Mouse (Mus musculus): Measurements from ENCODE around the gene Lrrc36. TPM values are rescaled to one million over a fixed set of nuclear protein-coding genes. Genes with fewer than 3 reads are reported as not detected.

The Lrrc36 gene
- polyA plus RNA-seq, 1 experiment from 2014 or later: 0.44 TPM

- Histone ChIP-seq H3K27me3 (replicated peaks; ENCODE audit: control insufficient read depth, insufficient read depth, low read length) (no peaks in the 10 kb centered on the region), H3K9me3 (ENCODE audit: control insufficient read depth, low read length) (no peaks in the 10 kb centered on the region), H3K36me3 (ENCODE audit: control insufficient read depth, insufficient read depth, low read length) (no peaks in the 10 kb centered on the region), H3K4me3 (ENCODE audit: low read length) (no peak overlapping the region), H3K27ac (ENCODE audit: low read depth, low read length) (no peak overlapping the region), H3K4me2 (ENCODE audit: low read length) (no peak overlapping the region), H3K9ac (ENCODE audit: low read depth, low read length) (no peak overlapping the region), H3K4me1 (ENCODE audit: control insufficient read depth, insufficient read depth, low read depth, low read length) (no peaks in the 10 kb centered on the region; the same call in 1 of the 2 replicates)
- no peak for ATAC-seq
- WGBS: 67% methylated on average over 6 of the region's 6 CpGs
Measured at GRCm38 (mm10) chr8:105481453-105481852, 68.1 kb downstream of the Lrrc36 start.

- Histone ChIP-seq H3K4me1 (ENCODE audit: control insufficient read depth, insufficient read depth, low read depth, low read length) (no peaks in the 10 kb centered on the region; the same call in 1 of the 2 replicates), H3K9ac (ENCODE audit: low read depth, low read length) (no peak overlapping the region), H3K36me3 (ENCODE audit: control insufficient read depth, insufficient read depth, low read length) (no peaks in the 10 kb centered on the region), H3K4me3 (ENCODE audit: low read length) (no peak overlapping the region), H3K27me3 (replicated peaks; ENCODE audit: control insufficient read depth, insufficient read depth, low read length) (no peaks in the 10 kb centered on the region), H3K4me2 (ENCODE audit: low read length) (no peak overlapping the region), H3K27ac (ENCODE audit: low read depth, low read length) (no peak overlapping the region), H3K9me3 (ENCODE audit: control insufficient read depth, low read length) (no peaks in the 10 kb centered on the region)
- no peak for ATAC-seq
- 87% methylated on average over 8 of the region's 8 CpGs for WGBS
Measured at GRCm38 (mm10) chr8:105482123-105482522, 68.8 kb downstream of the Lrrc36 start.

GRCm38 (mm10) chr8:105483212-105484029 is 70.0 kb downstream of the Lrrc36 start:
- no peak overlapping the region for H3K9ac ChIP-seq (ENCODE audit: low read depth, low read length)
- ATAC-seq: peak; percentile 56; the same call in 1 of the 2 replicates
- WGBS: 37% methylated on average over 14 of the region's 14 CpGs
- no peaks in the 10 kb centered on the region for H3K4me1 ChIP-seq (ENCODE audit: control insufficient read depth, insufficient read depth, low read depth, low read length)
- no peaks in the 10 kb centered on the region for H3K36me3 ChIP-seq (ENCODE audit: control insufficient read depth, insufficient read depth, low read length)
- H3K27me3 ChIP-seq (replicated peaks; ENCODE audit: control insufficient read depth, insufficient read depth, low read length): no peaks in the 10 kb centered on the region
- H3K4me3 ChIP-seq (ENCODE audit: low read length): no peak overlapping the region
- no peak overlapping the region for H3K4me2 ChIP-seq (ENCODE audit: low read length)
- H3K9me3 ChIP-seq (ENCODE audit: control insufficient read depth, low read length): no peaks in the 10 kb centered on the region
- no peak overlapping the region for H3K27ac ChIP-seq (ENCODE audit: low read depth, low read length)

- Histone ChIP-seq H3K36me3 (ENCODE audit: control insufficient read depth, insufficient read depth, low read length) (no peaks in the 10 kb centered on the region), H3K27me3 (replicated peaks; ENCODE audit: control insufficient read depth, insufficient read depth, low read length) (no peaks in the 10 kb centered on the region), H3K27ac (ENCODE audit: low read depth, low read length) (no peak overlapping the region), H3K9me3 (ENCODE audit: control insufficient read depth, low read length) (no peaks in the 10 kb centered on the region), H3K4me3 (ENCODE audit: low read length) (no peak overlapping the region), H3K4me1 (ENCODE audit: control insufficient read depth, insufficient read depth, low read depth, low read length) (no peaks in the 10 kb centered on the region), H3K4me2 (ENCODE audit: low read length) (no peak overlapping the region), H3K9ac (ENCODE audit: low read depth, low read length) (no peak overlapping the region)
- ATAC-seq: no peak
- WGBS: 45% methylated on average over 3 of the region's 3 CpGs
Measured at GRCm38 (mm10) chr8:105484030-105484368, 70.6 kb downstream of the Lrrc36 start.

GRCm38 (mm10) chr8:105484392-105484791 is 71.0 kb downstream of the Lrrc36 start:
- H3K4me3 ChIP-seq (ENCODE audit: low read length): no peak overlapping the region
- no peaks in the 10 kb centered on the region for H3K4me1 ChIP-seq (ENCODE audit: control insufficient read depth, insufficient read depth, low read depth, low read length)
- WGBS: 9% methylated on average over 2 of the region's 2 CpGs
- no peak overlapping the region for H3K4me2 ChIP-seq (ENCODE audit: low read length)
- no peak for ATAC-seq
- no peak overlapping the region for H3K27ac ChIP-seq (ENCODE audit: low read depth, low read length)
- H3K27me3 ChIP-seq (replicated peaks; ENCODE audit: control insufficient read depth, insufficient read depth, low read length): no peaks in the 10 kb centered on the region
- H3K9ac ChIP-seq (ENCODE audit: low read depth, low read length): no peak overlapping the region
- no peaks in the 10 kb centered on the region for H3K36me3 ChIP-seq (ENCODE audit: control insufficient read depth, insufficient read depth, low read length)
- no peaks in the 10 kb centered on the region for H3K9me3 ChIP-seq (ENCODE audit: control insufficient read depth, low read length)

GRCm38 (mm10) chr8:105488082-105488481 is 74.7 kb downstream of the Lrrc36 start:
- no peak for ATAC-seq
- Histone ChIP-seq H3K27me3 (replicated peaks; ENCODE audit: control insufficient read depth, insufficient read depth, low read length) (no peaks in the 10 kb centered on the region), H3K9me3 (ENCODE audit: control insufficient read depth, low read length) (no peaks in the 10 kb centered on the region), H3K27ac (ENCODE audit: low read depth, low read length) (no peak overlapping the region), H3K4me3 (ENCODE audit: low read length) (no peak overlapping the region), H3K4me1 (ENCODE audit: control insufficient read depth, insufficient read depth, low read depth, low read length) (no peaks in the 10 kb centered on the region), H3K9ac (ENCODE audit: low read depth, low read length) (no peak overlapping the region), H3K4me2 (ENCODE audit: low read length) (no peak overlapping the region), H3K36me3 (ENCODE audit: control insufficient read depth, insufficient read depth, low read length) (no peaks in the 10 kb centered on the region)
- WGBS: 79% methylated on average over 3 of the region's 3 CpGs

- H3K9me3 ChIP-seq (ENCODE audit: control insufficient read depth, low read length): no peaks in the 10 kb centered on the region
- 45% methylated on average over 1 of the region's 1 CpGs for WGBS
Measured at GRCm38 (mm10) chr8:105489281-105489680, 75.9 kb downstream of the Lrrc36 start.

GRCm38 (mm10) chr8:105493495-105493894 is 80.1 kb downstream of the Lrrc36 start:
- WGBS: 60% methylated on average over 3 of the region's 3 CpGs
- Histone ChIP-seq H3K4me2 (ENCODE audit: low read length) (no peak overlapping the region), H3K9ac (ENCODE audit: low read depth, low read length) (no peak overlapping the region), H3K4me3 (ENCODE audit: low read length) (no peak overlapping the region), H3K9me3 (ENCODE audit: control insufficient read depth, low read length) (no peaks in the 10 kb centered on the region), H3K27me3 (replicated peaks; ENCODE audit: control insufficient read depth, insufficient read depth, low read length) (no peaks in the 10 kb centered on the region), H3K36me3 (ENCODE audit: control insufficient read depth, insufficient read depth, low read length) (no peaks in the 10 kb centered on the region), H3K4me1 (ENCODE audit: control insufficient read depth, insufficient read depth, low read depth, low read length) (peaks cover 17% of the 10 kb centered on the region), H3K27ac (ENCODE audit: low read depth, low read length) (no peak overlapping the region)
- ATAC-seq: no peak

More at GRCm38 (mm10) chr8:105489281-105489680, 75.9 kb downstream of the Lrrc36 start:
- Histone ChIP-seq H3K4me3 (ENCODE audit: low read length) (no peak overlapping the region), H3K36me3 (ENCODE audit: control insufficient read depth, insufficient read depth, low read length) (no peaks in the 10 kb centered on the region), H3K4me2 (ENCODE audit: low read length) (no peak overlapping the region), H3K27me3 (replicated peaks; ENCODE audit: control insufficient read depth, insufficient read depth, low read length) (no peaks in the 10 kb centered on the region), H3K9ac (ENCODE audit: low read depth, low read length) (no peak overlapping the region), H3K27ac (ENCODE audit: low read depth, low read length) (no peak overlapping the region), H3K4me1 (ENCODE audit: control insufficient read depth, insufficient read depth, low read depth, low read length) (no peaks in the 10 kb centered on the region)
- no peak for ATAC-seq

- H3K4me3 ChIP-seq (ENCODE audit: low read length): no peak overlapping the region
- no peak for ATAC-seq
- H3K27me3 ChIP-seq (replicated peaks; ENCODE audit: control insufficient read depth, insufficient read depth, low read length): no peaks in the 10 kb centered on the region
- 73% methylated on average over 3 of the region's 3 CpGs for WGBS
- H3K36me3 ChIP-seq (ENCODE audit: control insufficient read depth, insufficient read depth, low read length): no peaks in the 10 kb centered on the region
- H3K4me1 ChIP-seq (ENCODE audit: control insufficient read depth, insufficient read depth, low read depth, low read length): peaks cover 17% of the 10 kb centered on the region
- H3K9ac ChIP-seq (ENCODE audit: low read depth, low read length): 0 out of 2 replicates have a peak overlapping the region, but pooled peaks have one; percentile 1
- H3K27ac ChIP-seq (ENCODE audit: low read depth, low read length): no peak overlapping the region
- no peaks in the 10 kb centered on the region for H3K9me3 ChIP-seq (ENCODE audit: control insufficient read depth, low read length)
- H3K4me2 ChIP-seq (ENCODE audit: low read length): no peak overlapping the region
Measured at GRCm38 (mm10) chr8:105494566-105494965, 81.2 kb downstream of the Lrrc36 start.

Data from hindbrain, embryonic 16.5 days (tissue).